Mouse (Mus musculus) kidney, adult 2 months (tissue): ENCODE results near the gene Pum2.

Experiments used
- CTCF ChIP-seq: fragments of 200-500 bp; conservative IDR thresholded peaks from 2 replicates; pipeline ENCODE4 v1.5.1; 2011; ENCODE audit warnings: low read depth, mild to moderate bottlenecking, control low read depth, low read length, moderate library complexity, mixed read lengths; ENCODE audit not compliant: insufficient read depth, insufficient read length
- POLR2A ChIP-seq: fragments of 200-500 bp; IDR thresholded peaks from one replicate; pipeline ENCODE4 v1.6.1; 2011; ENCODE audit warnings: low read depth, low read length, control low read depth

- no peak for TF ChIP-seq CTCF
- no peak for TF ChIP-seq POLR2A
Measured at GRCm38 (mm10) chr12:8703988-8704387, 30.1 kb downstream of the Pum2 start.
